Mouse (Mus musculus) spleen, adult 2 months (tissue): ENCODE results near the gene Ccdc148.

Experiments used
- CTCF ChIP-seq: fragments of 200-500 bp; IDR thresholded peaks from 2 replicates; pipeline ENCODE4 v1.5.1; 2011; ENCODE audit warnings: mild to moderate bottlenecking, inconsistent platforms; ENCODE audit not compliant: insufficient read depth, insufficient read length, insufficient replicate concordance; ENCODE audit errors: extremely low read depth
- POLR2A ChIP-seq: fragments of 200-500 bp; IDR thresholded peaks from 2 replicates; pipeline ENCODE4 v1.6.1; 2011; ENCODE audit warnings: low read depth, low read length, inconsistent platforms

DNA sequence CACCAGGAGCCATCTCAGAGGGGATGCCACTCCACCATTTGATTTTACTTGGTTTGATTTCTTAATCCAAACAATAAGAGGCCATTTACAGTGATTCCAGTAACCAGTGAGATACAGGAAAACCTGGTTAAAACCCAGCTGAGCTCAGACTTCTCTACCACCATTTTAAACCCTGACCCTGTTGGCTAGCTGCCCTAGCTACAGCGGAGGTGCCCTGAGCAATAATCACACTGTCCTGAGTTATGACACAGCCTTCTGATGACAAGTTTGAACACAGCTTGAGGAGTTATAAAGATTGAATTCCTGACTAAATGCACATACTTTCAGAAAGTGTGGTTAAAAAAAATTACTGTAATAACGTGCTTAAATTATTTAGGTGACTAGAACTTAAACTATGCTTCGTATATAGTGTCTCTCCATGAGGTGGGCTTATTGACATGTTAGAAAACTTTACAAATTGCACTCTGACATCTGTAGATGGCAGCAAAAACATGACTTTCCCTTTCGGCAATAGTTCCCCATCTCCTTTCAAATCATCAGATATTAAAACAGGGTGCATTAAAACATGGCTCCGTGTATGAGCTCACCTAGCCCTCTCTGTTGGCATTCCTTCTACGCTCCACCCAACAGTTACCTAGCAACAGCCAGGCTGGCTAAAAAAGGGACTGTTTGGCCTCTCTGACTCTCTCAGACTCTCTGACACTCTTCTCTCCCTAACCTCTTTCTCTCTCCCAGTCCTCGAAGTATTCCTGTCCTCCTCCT is 330.3 kb downstream of the Ccdc148 start:
- TF ChIP-seq POLR2A = no peak
- no peak for TF ChIP-seq CTCF
